ENCODE assay signal across 8 mouse cellular contexts in the genomic region with DNA sequence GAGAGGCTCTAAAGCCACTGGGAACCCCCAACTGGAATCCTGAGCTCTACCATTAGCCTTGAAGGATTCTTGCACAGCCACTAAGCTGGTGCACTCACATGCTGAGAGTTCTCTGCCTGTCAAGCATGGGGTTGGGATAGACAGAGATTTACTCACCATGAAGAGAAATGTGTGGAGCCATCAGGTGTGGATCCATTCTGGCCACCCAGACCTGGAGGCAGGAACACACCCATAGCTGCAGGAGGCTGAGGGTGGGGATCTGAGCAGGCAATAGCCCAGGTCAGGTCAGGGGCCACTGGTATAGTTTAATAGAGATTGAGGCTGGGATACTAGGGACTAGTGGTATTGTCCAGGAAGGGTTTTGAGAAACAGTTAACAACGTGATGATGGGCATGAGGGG. TPM values are rescaled to one million over a fixed set of nuclear protein-coding genes. Genes with fewer than 3 reads are reported as not detected.
DNase-seq lines count a peak whose midpoint lies in the region; ATAC-seq and TF ChIP-seq lines count a peak whose summit lies in the region.

No protein-coding gene starts in this region.

- H3K9ac ChIP-seq in liver, embryonic 12.5 days: peak overlapping the region; percentile 92

- no peaks in the 10 kb centered on the region for H3K27me3 ChIP-seq in kidney, adult 2 months (replicated peaks; ENCODE audit: control insufficient read depth, insufficient read depth, low read length)
- H3K27me3 ChIP-seq in liver, embryonic 12.5 days (replicated peaks): no peaks in the 10 kb centered on the region

- DNase-seq in kidney, adult 2 months: peak; percentile 20
- no peak for DNase-seq in kidney, adult 18-20 months
- peak; percentile 32 to 34 for DNase-seq in heart, postnatal 10 days
- no peak for DNase-seq in layer of hippocampus, adult 9-11 months
- DNase-seq in adrenal gland, postnatal 14 days: no peak

- intact Hi-C loops in heart, postnatal 10 days (cut with DNase I): no loop called here

- no peak; the same call in 1 of the 2 replicates for ATAC-seq in liver, embryonic 12.5 days

- H3K4me2 ChIP-seq in liver, embryonic 12.5 days: peak overlapping the region; percentile 92

- no peak for TF ChIP-seq POLR2A in kidney, adult 2 months (IDR thresholded peaks at IDR 0.05; ENCODE audit: low read depth, low read length)
- TF ChIP-seq POLR2A in olfactory bulb, adult 2 months (IDR thresholded peaks at IDR 0.05; ENCODE audit: insufficient read depth, low read depth, low read length): no peak

- H3K4me1 ChIP-seq in kidney, adult 2 months (ENCODE audit: control insufficient read depth, insufficient read depth, low read length): peaks cover 12% of the 10 kb centered on the region
- H3K4me1 ChIP-seq in brown adipose tissue, adult 24 weeks (ENCODE audit: control insufficient read depth, insufficient read depth, insufficient read length, low read length): peaks cover 7% of the 10 kb centered on the region; the same call in 1 of the 2 replicates
- H3K4me1 ChIP-seq in liver, embryonic 12.5 days: peaks cover 43% of the 10 kb centered on the region
- peaks cover 2% of the 10 kb centered on the region; the same call in 1 of the 2 replicates for H3K4me1 ChIP-seq in olfactory bulb, adult 2 months (ENCODE audit: control insufficient read depth, insufficient read depth, low read length)

- TF ChIP-seq CTCF in kidney, adult 2 months (conservative IDR thresholded peaks at IDR 0.05; ENCODE audit: insufficient read depth, insufficient read length, low read depth, low read length): no peak
- TF ChIP-seq CTCF in olfactory bulb, adult 2 months (IDR thresholded peaks at IDR 0.05; ENCODE audit: insufficient read depth, low read depth, low read length): no peak

- no peaks in the 10 kb centered on the region for H3K9me3 ChIP-seq in liver, embryonic 12.5 days (replicated peaks)

- 3% methylated on average over 1 of the region's 1 CpGs for WGBS in kidney, adult 2 months
- 0% methylated on average over 1 of the region's 1 CpGs for WGBS in liver, embryonic 12.5 days (ENCODE audit: insufficient replicate concordance)
- 0% methylated on average over 1 of the region's 1 CpGs for WGBS in olfactory bulb, adult 2 months

- peak overlapping the region; percentile 82 for H3K4me3 ChIP-seq in kidney, adult 2 months (ENCODE audit: insufficient read depth, low read depth, low read length)
- peak overlapping the region; percentile 73 for H3K4me3 ChIP-seq in brown adipose tissue, adult 24 weeks (ENCODE audit: insufficient read depth, low read depth, low read length)
- H3K4me3 ChIP-seq in liver, embryonic 12.5 days: peak overlapping the region; percentile 94
- H3K4me3 ChIP-seq in olfactory bulb, adult 2 months (ENCODE audit: insufficient read depth, low read depth, low read length): peak overlapping the region; percentile 59

- H3K36me3 ChIP-seq in kidney, adult 2 months (ENCODE audit: control insufficient read depth, insufficient read depth, low read length): no peaks in the 10 kb centered on the region; the same call in 1 of the 2 replicates
- H3K36me3 ChIP-seq in liver, embryonic 12.5 days: peaks cover 36% of the 10 kb centered on the region

- peak overlapping the region; percentile 89 for H3K27ac ChIP-seq in kidney, adult 2 months (ENCODE audit: insufficient read depth, low read depth, low read length)
- peak overlapping the region; percentile 88 for H3K27ac ChIP-seq in brown adipose tissue, adult 24 weeks (replicated peaks; ENCODE audit: low read depth, low read length)
- peak overlapping the region; percentile 100 for H3K27ac ChIP-seq in liver, embryonic 12.5 days
- peak overlapping the region; percentile 34; the same call in 1 of the 2 replicates for H3K27ac ChIP-seq in olfactory bulb, adult 2 months (ENCODE audit: insufficient read depth, low read depth, low read length)

RNA-seq across cellular contexts. Expression of a gene that starts 0.8 kb away (rescaled TPM):
- 125 and 179 TPM in 2 replicates for polyA plus RNA-seq in kidney, adult 2 months (2012; rRNA removed)
- polyA plus RNA-seq in brown adipose tissue, adult 24 weeks (2012; ENCODE audit: insufficient read depth, insufficient read length, missing spikeins): 299 and 302 TPM in 2 replicates
- total RNA-seq in heart, postnatal 10 days (2021): 100 to 1,000 TPM; 328 to 329 TPM
- polyA plus RNA-seq in liver, embryonic 12.5 days (2016; fragmentation: Nextera tagmentation; extraction: Ambion mirVana): 249 and 259 TPM in 2 replicates
- polyA plus RNA-seq in olfactory bulb, adult 2 months (2012; ENCODE audit: insufficient read depth, insufficient read length, low replicate concordance, missing spikeins): 187 and 421 TPM in 2 replicates
- 359 and 362 TPM in 2 replicates for total RNA-seq in adrenal gland, postnatal 14 days (2021)

RNA-seq across cellular contexts. Expression of a gene that starts 0.8 kb away (rescaled TPM):
- polyA plus RNA-seq in kidney, adult 2 months (2012; rRNA removed): 53.0 and 55.3 TPM in 2 replicates
- polyA plus RNA-seq in brown adipose tissue, adult 24 weeks (2012; ENCODE audit: insufficient read depth, insufficient read length, missing spikeins): 24.2 and 32.4 TPM in 2 replicates
- 10 to 100 TPM; 24.4 to 30.0 TPM for total RNA-seq in heart, postnatal 10 days (2021)
- polyA plus RNA-seq in liver, embryonic 12.5 days (2016; fragmentation: Nextera tagmentation; extraction: Ambion mirVana): 13.4 TPM in 2 replicates
- not detected in 2 replicates for polyA plus RNA-seq in olfactory bulb, adult 2 months (2012; ENCODE audit: insufficient read depth, insufficient read length, low replicate concordance, missing spikeins)
- total RNA-seq in adrenal gland, postnatal 14 days (2021): 30.4 and 34.1 TPM in 2 replicates

RNA-seq across cellular contexts. Expression of a gene that starts 8.5 kb away (rescaled TPM):
- polyA plus RNA-seq in kidney, adult 2 months (2012; rRNA removed): 77.5 and 84.2 TPM in 2 replicates
- polyA plus RNA-seq in brown adipose tissue, adult 24 weeks (2012; ENCODE audit: insufficient read depth, insufficient read length, missing spikeins): 2.0 and 2.8 TPM in 2 replicates
- 1 to 10 TPM; 5.2 to 6.9 TPM for total RNA-seq in heart, postnatal 10 days (2021)
- polyA plus RNA-seq in liver, embryonic 12.5 days (2016; fragmentation: Nextera tagmentation; extraction: Ambion mirVana): 10.9 and 12.9 TPM in 2 replicates
- not detected in 2 replicates for polyA plus RNA-seq in olfactory bulb, adult 2 months (2012; ENCODE audit: insufficient read depth, insufficient read length, low replicate concordance, missing spikeins)
- total RNA-seq in adrenal gland, postnatal 14 days (2021): 6.8 and 13.2 TPM in 2 replicates

RNA-seq across cellular contexts. Expression of a gene that starts 14.9 kb away (rescaled TPM):
- polyA plus RNA-seq in kidney, adult 2 months (2012; rRNA removed): 38.9 and 39.3 TPM in 2 replicates
- 21.6 and 23.1 TPM in 2 replicates for polyA plus RNA-seq in brown adipose tissue, adult 24 weeks (2012; ENCODE audit: insufficient read depth, insufficient read length, missing spikeins)
- 10 to 100 TPM; 20.5 to 21.8 TPM for total RNA-seq in heart, postnatal 10 days (2021)
- polyA plus RNA-seq in liver, embryonic 12.5 days (2016; fragmentation: Nextera tagmentation; extraction: Ambion mirVana): 5.8 and 7.9 TPM in 2 replicates
- polyA plus RNA-seq in olfactory bulb, adult 2 months (2012; ENCODE audit: insufficient read depth, insufficient read length, low replicate concordance, missing spikeins): not detected in 2 replicates
- total RNA-seq in adrenal gland, postnatal 14 days (2021): 16.9 and 21.2 TPM in 2 replicates

RNA-seq across cellular contexts. Expression of a gene that starts 33.5 kb away (rescaled TPM):
- 5,487 and 5,501 TPM in 2 replicates for polyA plus RNA-seq in kidney, adult 2 months (2012; rRNA removed)
- polyA plus RNA-seq in brown adipose tissue, adult 24 weeks (2012; ENCODE audit: insufficient read depth, insufficient read length, missing spikeins): 770 and 989 TPM in 2 replicates
- total RNA-seq in heart, postnatal 10 days (2021): 100 to 1,000 TPM; 152 to 166 TPM
- 5,938 and 5,957 TPM in 2 replicates for polyA plus RNA-seq in liver, embryonic 12.5 days (2016; fragmentation: Nextera tagmentation; extraction: Ambion mirVana)
- not detected in 2 replicates for polyA plus RNA-seq in olfactory bulb, adult 2 months (2012; ENCODE audit: insufficient read depth, insufficient read length, low replicate concordance, missing spikeins)
- 551 and 754 TPM in 2 replicates for total RNA-seq in adrenal gland, postnatal 14 days (2021)

Comparison
In these comparisons a context has a peak if more than half of its experiments do, and no peak if none do; other contexts are left out.
1. DNase-seq: peak in kidney, adult 2 months (single experiment) and heart, postnatal 10 days (2 of 2); none in kidney, adult 18-20 months (single experiment), layer of hippocampus, adult 9-11 months (single experiment) and adrenal gland, postnatal 14 days (single experiment).
2. H3K27ac ChIP-seq: peak in every context shown above with its lines; median percentile 100 in liver, embryonic 12.5 days; 89 in kidney, adult 2 months; 88 in brown adipose tissue, adult 24 weeks; 34 in olfactory bulb, adult 2 months.
3. RNA of a gene that starts 0.8 kb away (polyA plus RNA-seq): 53.0 to 55.3 TPM in kidney, adult 2 months, 24.2 to 32.4 TPM in brown adipose tissue, adult 24 weeks and 13.4 TPM in liver, embryonic 12.5 days; not detected in olfactory bulb, adult 2 months; every median in the first group is over 10 times any median in the second.
4. Peak in every context shown above with its lines, with median percentiles within 50 percentile points of each other: H3K4me3 ChIP-seq.